Mouse (Mus musculus) limb, embryonic 14.5 days (tissue): ENCODE measurements around the gene Ccdc110. TPM values are rescaled to one million over a fixed set of nuclear protein-coding genes. Genes with fewer than 3 reads are reported as not detected.

Source experiments
- ATAC-seq: fragments of 200-750 bp; cut with Nextera tagmentation; 2 replicates; pipeline ENCODE4 v1.8.0; 2017; ENCODE audit warnings: low read depth, moderate number of reproducible peaks, moderate TSS enrichment; ENCODE audit not compliant: low FRiP score
- DNase-seq: peaks from one replicate; pipeline ENCODE4 v3.0.0-alpha.2; 2015; ENCODE audit warnings: low spot score
- H3K27ac ChIP-seq: fragments of 300-500 bp; sonication (generic); replicated peaks from 2 replicates; pipeline ENCODE4 v1.5.1; 2014; ENCODE audit warnings: low read depth, mild to moderate bottlenecking, low read length, moderate library complexity, mixed read lengths
- H3K27me3 ChIP-seq: fragments of 300-500 bp; sonication (generic); 2 replicates; pipeline ENCODE4 v1.6.1; 2014; ENCODE audit warnings: low read length, mixed read lengths; ENCODE audit not compliant: control insufficient read depth, insufficient read depth
- H3K36me3 ChIP-seq: fragments of 300-500 bp; sonication (generic); 2 replicates; pipeline ENCODE4 v1.6.1; 2014; ENCODE audit warnings: mild to moderate bottlenecking, low read length, moderate library complexity, mixed read lengths; ENCODE audit not compliant: control insufficient read depth, insufficient read depth
- H3K4me1 ChIP-seq: fragments of 300-500 bp; sonication (generic); 2 replicates; pipeline ENCODE4 v1.6.1; 2014; ENCODE audit warnings: antibody characterized with exemption, low read length, mixed read lengths; ENCODE audit not compliant: control insufficient read depth, insufficient read depth
- H3K4me2 ChIP-seq: fragments of 300-500 bp; sonication (generic); replicated peaks from 2 replicates; pipeline ENCODE4 v1.6.1; 2014; ENCODE audit warnings: low read depth, mild to moderate bottlenecking, low read length, moderate library complexity; ENCODE audit not compliant: severe bottlenecking
- H3K4me3 ChIP-seq: fragments of 300-500 bp; sonication (generic); replicated peaks from 2 replicates; pipeline ENCODE4 v1.5.1; 2014; ENCODE audit warnings: low read length
- H3K9ac ChIP-seq: fragments of 300-500 bp; sonication (generic); 2 replicates; pipeline ENCODE4 v1.6.1; 2014; ENCODE audit warnings: mild to moderate bottlenecking, low read depth, low read length, moderate library complexity; ENCODE audit not compliant: severe bottlenecking
- H3K9me3 ChIP-seq: fragments of 300-500 bp; sonication (generic); 2 replicates; pipeline ENCODE4 v1.6.1; 2016; ENCODE audit warnings: low read length; ENCODE audit not compliant: control insufficient read depth
- POLR2A ChIP-seq: fragments of 200-500 bp; IDR thresholded peaks from 2 replicates; pipeline ENCODE4 v1.8.0; 2012; ENCODE audit warnings: inconsistent platforms, mild to moderate bottlenecking, moderate library complexity, borderline replicate concordance; ENCODE audit not compliant: insufficient read depth, insufficient read length; ENCODE audit errors: extremely low read depth
- WGBS: fragments of 180-500 bp; shearing (Covaris S2); extraction: QIAGEN DNeasy Blood & Tissue Kit; methylation state at CpG from one replicate; pipeline ENCODE4 v1.1.7; 2014; 5-methylcytosine and 5-hydroxymethylcytosine counted together
- polyA plus RNA-seq, 2 experiments: library from polyadenylated mRNA; depleted of rRNA in 1 of 2; stranded (reverse) in 1 of 2; unstranded in 1 of 2; fragments of >200 nt; fragmentation: Nextera tagmentation in 1 of 2; extraction: Ambion mirVana in 1 of 2; gene quantifications; 2 replicates each; pipeline versions ENCODE4 v1.2.1 to v1.2.3; 2012 to 2014

The Ccdc110 gene
- polyA plus RNA-seq, 2 experiments = 0.06 to 0.12 TPM

GRCm38 (mm10) chr8:45899783-45900182 lies 34.6 kb upstream of the Ccdc110 start:
- H3K4me2 ChIP-seq = no peak overlapping the region
- H3K9ac ChIP-seq = no peak overlapping the region
- DNase-seq (no peak), ATAC-seq (no peak)
- no peaks in the 10 kb centered on the region for H3K36me3 ChIP-seq
- WGBS = 82% methylated on average over 3 of the region's 3 CpGs
- H3K4me3 ChIP-seq = no peak overlapping the region
- H3K27ac ChIP-seq = no peak overlapping the region
- no peaks in the 10 kb centered on the region for H3K4me1 ChIP-seq
- no peaks in the 10 kb centered on the region for H3K9me3 ChIP-seq
- H3K27me3 ChIP-seq = no peaks in the 10 kb centered on the region
- TF ChIP-seq POLR2A = no peak

- no peak overlapping the region for H3K27ac ChIP-seq
- 78% methylated on average over 8 of the region's 8 CpGs for WGBS
- no peak overlapping the region for H3K9ac ChIP-seq
- ATAC-seq (no peak), DNase-seq (no peak)
- no peaks in the 10 kb centered on the region for H3K9me3 ChIP-seq
- H3K4me3 ChIP-seq = no peak overlapping the region
- no peak overlapping the region for H3K4me2 ChIP-seq
- H3K27me3 ChIP-seq = no peaks in the 10 kb centered on the region
- no peaks in the 10 kb centered on the region for H3K36me3 ChIP-seq
- H3K4me1 ChIP-seq = no peaks in the 10 kb centered on the region
- TF ChIP-seq POLR2A = no peak
Measured at GRCm38 (mm10) chr8:45901626-45902025, 32.8 kb upstream of the Ccdc110 start.

GRCm38 (mm10) chr8:45903659-45904058 lies 30.8 kb upstream of the Ccdc110 start:
- no peak for ATAC-seq
- 21% methylated on average over 3 of the region's 3 CpGs for WGBS
- no peaks in the 10 kb centered on the region for H3K36me3 ChIP-seq

GRCm38 (mm10) chr8:45905591-45906250 lies 28.7 kb upstream of the Ccdc110 start:
- 47% methylated on average over 7 of the region's 7 CpGs for WGBS
- H3K36me3 ChIP-seq = no peaks in the 10 kb centered on the region
- H3K9me3 ChIP-seq = no peaks in the 10 kb centered on the region
- DNase-seq = no peak
- H3K9ac ChIP-seq = no peak overlapping the region
- no peak overlapping the region for H3K4me2 ChIP-seq
- no peak overlapping the region for H3K27ac ChIP-seq
- no peaks in the 10 kb centered on the region; the same call in 1 of the 2 replicates for H3K4me1 ChIP-seq
- no peak overlapping the region for H3K4me3 ChIP-seq
- no peaks in the 10 kb centered on the region for H3K27me3 ChIP-seq
- peak; percentile 57; the same call in 1 of the 2 replicates for ATAC-seq
- TF ChIP-seq POLR2A = no peak

More at GRCm38 (mm10) chr8:45903659-45904058, 30.8 kb upstream of the Ccdc110 start:
- no peaks in the 10 kb centered on the region for H3K9me3 ChIP-seq
- TF ChIP-seq POLR2A = no peak
- no peak overlapping the region for H3K4me3 ChIP-seq
- H3K27me3 ChIP-seq = no peaks in the 10 kb centered on the region
- no peak overlapping the region for H3K4me2 ChIP-seq
- H3K4me1 ChIP-seq = no peaks in the 10 kb centered on the region
- no peak for DNase-seq
- no peak overlapping the region for H3K27ac ChIP-seq
- no peak overlapping the region for H3K9ac ChIP-seq

GRCm38 (mm10) chr8:45906251-45906619 lies 28.2 kb upstream of the Ccdc110 start:
- H3K27me3 ChIP-seq = no peaks in the 10 kb centered on the region
- H3K9ac ChIP-seq = no peak overlapping the region
- H3K9me3 ChIP-seq = no peaks in the 10 kb centered on the region
- H3K27ac ChIP-seq = no peak overlapping the region
- no peak for TF ChIP-seq POLR2A
- H3K36me3 ChIP-seq = no peaks in the 10 kb centered on the region
- no peak overlapping the region for H3K4me3 ChIP-seq
- DNase-seq = no peak
- H3K4me1 ChIP-seq = no peaks in the 10 kb centered on the region; the same call in 1 of the 2 replicates
- H3K4me2 ChIP-seq = no peak overlapping the region
- WGBS = 64% methylated on average over 4 of the region's 4 CpGs
- no peak for ATAC-seq
